Mouse (Mus musculus): ENCODE data around the gene Fut8. TPM values are rescaled to one million over a fixed set of nuclear protein-coding genes. Genes with fewer than 3 reads are reported as not detected.

Gene Fut8
- polyA plus RNA-seq, 1 experiment, result 11.8 TPM

DNA sequence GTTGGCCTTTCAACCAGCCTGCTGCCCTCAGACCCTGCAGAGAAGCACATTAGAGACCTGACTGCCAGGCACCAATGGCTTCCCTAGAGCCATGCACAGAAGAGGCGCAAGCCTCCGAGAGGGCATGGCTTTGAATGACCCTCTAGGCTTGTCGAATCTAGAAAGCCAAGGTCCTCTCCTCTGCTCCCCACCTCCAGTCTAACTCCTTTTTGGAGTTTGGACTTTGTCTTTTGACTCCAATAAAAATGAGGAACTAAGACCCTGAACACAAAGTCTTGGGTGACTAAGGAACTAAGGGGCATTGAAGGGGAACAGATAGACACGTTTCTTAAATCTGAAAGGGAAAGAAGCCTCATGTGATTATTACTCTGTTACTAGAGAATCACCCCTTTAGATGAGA, 39.7 kb upstream of the Fut8 start:
- H3ac ChIP-seq (ENCODE audit: control insufficient read depth, insufficient read length), result no peak overlapping the region
- no peaks in the 10 kb centered on the region for H3K36me3 ChIP-seq (ENCODE audit: control insufficient read depth, insufficient read depth)
- no peak overlapping the region for H3K4me2 ChIP-seq (ENCODE audit: low read depth)
- H3K4me3 ChIP-seq, result no peak overlapping the region
- no peaks in the 10 kb centered on the region for H3K27me3 ChIP-seq (ENCODE audit: control insufficient read depth, insufficient read depth, insufficient read length)
- H3K79me2 ChIP-seq (ENCODE audit: control insufficient read depth, insufficient read depth), result no peaks in the 10 kb centered on the region
- TF ChIP-seq E2F4 (IDR thresholded peaks at IDR 0.05; ENCODE audit: insufficient read depth) (no peak), MYOG (IDR thresholded peaks at IDR 0.05; ENCODE audit: control insufficient read depth in 1 of 3, insufficient read depth in 1 of 3, insufficient read length in 2 of 3, low read depth in 2 of 3) (no peak), SRF (IDR thresholded peaks at IDR 0.05; ENCODE audit: control insufficient read depth, insufficient read length, low read depth) (no peak), MAX (IDR thresholded peaks at IDR 0.05; ENCODE audit: low read depth) (no peak), POLR2A (IDR thresholded peaks at IDR 0.05; ENCODE audit: insufficient read length, low read depth) (no peak), USF1 (IDR thresholded peaks at IDR 0.05; ENCODE audit: low read depth) (no peak), TCF3 (IDR thresholded peaks at IDR 0.05; ENCODE audit: insufficient read length, low read depth) (no peak), POLR2AphosphoS2 (IDR thresholded peaks at IDR 0.05; ENCODE audit: insufficient read length, low read depth) (no peak)

DNA sequence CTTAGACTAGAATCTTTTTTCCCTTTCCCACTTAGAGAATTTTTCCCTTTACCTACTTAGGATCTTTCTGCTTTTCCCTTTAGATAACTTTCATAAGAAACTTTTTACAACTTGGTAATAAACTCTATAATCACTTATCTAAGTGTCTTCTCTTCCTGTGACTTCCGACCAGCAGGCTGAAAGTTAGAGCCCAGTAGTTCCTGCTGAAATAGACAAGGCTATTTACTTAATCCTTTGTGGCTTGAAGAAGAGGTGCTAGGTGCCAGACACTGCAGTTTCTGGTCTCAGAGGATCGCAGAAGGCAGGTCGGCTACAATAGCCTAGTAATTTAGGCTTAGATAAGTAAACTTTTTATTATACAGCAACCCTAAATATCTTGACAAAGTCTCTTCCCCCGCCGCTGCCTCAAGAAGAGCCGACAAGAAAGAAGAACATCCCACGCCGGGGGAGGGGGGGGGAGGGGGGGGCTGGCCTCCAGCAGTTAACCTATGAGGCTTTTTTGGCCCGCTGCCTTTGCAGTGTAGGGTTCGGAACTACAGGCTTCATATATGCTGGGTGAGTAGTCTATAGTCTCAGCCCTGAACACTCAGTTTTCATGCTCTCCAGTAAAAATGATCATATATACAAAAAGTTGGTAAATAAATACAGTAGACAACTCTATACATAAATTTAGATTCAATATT, 36.3 kb upstream of the Fut8 start:
- Histone ChIP-seq H3K4me2 (ENCODE audit: low read depth) (no peak overlapping the region), H3K79me2 (ENCODE audit: control insufficient read depth, insufficient read depth) (no peaks in the 10 kb centered on the region), H3K4me3 (no peak overlapping the region), H3K36me3 (ENCODE audit: control insufficient read depth, insufficient read depth) (no peaks in the 10 kb centered on the region), H3K27me3 (ENCODE audit: control insufficient read depth, insufficient read depth, insufficient read length) (no peaks in the 10 kb centered on the region), H3ac (ENCODE audit: control insufficient read depth, insufficient read length) (no peak overlapping the region)
- no peak for TF ChIP-seq CEBPB (IDR thresholded peaks at IDR 0.05; ENCODE audit: insufficient read depth, poor library complexity, severe bottlenecking)
- no peak for TF ChIP-seq MAX (IDR thresholded peaks at IDR 0.05; ENCODE audit: low read depth)
- TF ChIP-seq SRF (IDR thresholded peaks at IDR 0.05; ENCODE audit: control insufficient read depth, insufficient read length, low read depth), result no peak
- TF ChIP-seq MYOD1 (IDR thresholded peaks at IDR 0.05; ENCODE audit: control insufficient read depth in 1 of 3, insufficient read length in 2 of 3, low read depth in 2 of 3), result no peak
- TF ChIP-seq USF1 (IDR thresholded peaks at IDR 0.05; ENCODE audit: low read depth), result no peak
- TF ChIP-seq TCF3 (IDR thresholded peaks at IDR 0.05; ENCODE audit: insufficient read length, low read depth), result no peak
- no peak for TF ChIP-seq E2F4 (IDR thresholded peaks at IDR 0.05; ENCODE audit: insufficient read depth)
- no peak for TF ChIP-seq POLR2A (IDR thresholded peaks at IDR 0.05; ENCODE audit: insufficient read length, low read depth)
- no peak for TF ChIP-seq MYOG (IDR thresholded peaks at IDR 0.05; ENCODE audit: control insufficient read depth in 1 of 3, insufficient read depth in 1 of 3, insufficient read length in 2 of 3, low read depth in 2 of 3)

DNA sequence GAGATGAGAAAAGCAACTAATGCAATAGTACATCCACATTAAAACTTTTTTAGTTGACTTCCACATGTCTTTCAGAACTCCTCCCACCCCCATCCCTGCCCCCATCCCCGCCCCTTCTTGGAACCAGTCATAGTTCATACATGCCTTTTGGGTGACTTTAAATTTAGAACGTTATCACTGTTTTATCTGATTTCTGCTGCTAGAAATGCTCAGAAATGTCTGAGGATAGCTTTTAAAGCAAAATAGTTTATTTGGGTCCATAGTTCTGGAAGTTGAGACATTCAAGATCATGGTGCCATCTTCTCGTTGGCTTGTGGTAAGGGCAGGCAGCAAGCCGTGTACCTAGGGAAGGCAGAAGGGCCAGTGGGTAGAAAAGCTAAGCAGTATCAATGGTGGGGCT, 34.8 kb upstream of the Fut8 start:
- H3K79me2 ChIP-seq (ENCODE audit: control insufficient read depth, insufficient read depth), result no peaks in the 10 kb centered on the region
- H3K36me3 ChIP-seq (ENCODE audit: control insufficient read depth, insufficient read depth), result no peaks in the 10 kb centered on the region
- no peak overlapping the region for H3ac ChIP-seq (ENCODE audit: control insufficient read depth, insufficient read length)
- H3K4me3 ChIP-seq, result no peak overlapping the region
- TF ChIP-seq SRF (IDR thresholded peaks at IDR 0.05; ENCODE audit: control insufficient read depth, insufficient read length, low read depth) (no peak), E2F4 (IDR thresholded peaks at IDR 0.05; ENCODE audit: insufficient read depth) (no peak), CEBPB (IDR thresholded peaks at IDR 0.05; ENCODE audit: insufficient read depth, poor library complexity, severe bottlenecking) (no peak), POLR2A (IDR thresholded peaks at IDR 0.05; ENCODE audit: insufficient read length, low read depth) (no peak), TCF3 (IDR thresholded peaks at IDR 0.05; ENCODE audit: insufficient read length, low read depth) (no peak), USF1 (IDR thresholded peaks at IDR 0.05; ENCODE audit: low read depth) (no peak), REST (IDR thresholded peaks at IDR 0.05; ENCODE audit: insufficient read depth, insufficient read length) (no peak), MYOD1 (IDR thresholded peaks at IDR 0.05; ENCODE audit: control insufficient read depth in 1 of 3, insufficient read length in 2 of 3, low read depth in 2 of 3) (no peak), MYOG (IDR thresholded peaks at IDR 0.05; ENCODE audit: control insufficient read depth in 1 of 3, insufficient read depth in 1 of 3, insufficient read length in 2 of 3, low read depth in 2 of 3) (no peak), POLR2AphosphoS2 (IDR thresholded peaks at IDR 0.05; ENCODE audit: insufficient read length, low read depth) (no peak), MAX (IDR thresholded peaks at IDR 0.05; ENCODE audit: low read depth) (no peak), TCF12 (IDR thresholded peaks at IDR 0.05; ENCODE audit: insufficient read depth, poor library complexity, severe bottlenecking) (no peak)
- H3K4me2 ChIP-seq (ENCODE audit: low read depth), result no peak overlapping the region
- H3K27me3 ChIP-seq (ENCODE audit: control insufficient read depth, insufficient read depth, insufficient read length), result no peaks in the 10 kb centered on the region

DNA sequence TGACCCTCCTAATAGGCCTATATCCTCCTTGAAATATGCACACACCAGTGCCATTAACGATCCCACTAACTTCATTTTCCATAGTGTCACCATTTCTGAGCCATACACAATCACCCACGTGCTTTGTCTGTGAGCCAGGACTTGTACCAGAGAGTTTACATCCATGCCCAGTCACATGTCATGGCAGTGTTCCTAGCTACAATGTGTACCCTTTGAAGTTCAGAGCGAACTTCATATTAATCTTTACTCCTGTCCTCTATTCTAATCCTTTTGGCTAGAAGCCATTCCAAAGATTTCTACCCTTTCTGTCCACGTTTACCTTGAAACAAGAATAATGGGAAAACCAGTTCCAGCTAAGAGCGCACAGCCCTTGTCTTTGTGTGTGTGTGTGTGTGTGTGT, 31.1 kb upstream of the Fut8 start:
- H3K36me3 ChIP-seq (ENCODE audit: control insufficient read depth, insufficient read depth), result no peaks in the 10 kb centered on the region
- H3K79me2 ChIP-seq (ENCODE audit: control insufficient read depth, insufficient read depth), result no peaks in the 10 kb centered on the region
- H3K4me2 ChIP-seq (ENCODE audit: low read depth), result no peak overlapping the region
- H3ac ChIP-seq (ENCODE audit: control insufficient read depth, insufficient read length), result no peak overlapping the region
- H3K27me3 ChIP-seq (ENCODE audit: control insufficient read depth, insufficient read depth, insufficient read length), result no peaks in the 10 kb centered on the region
- no peak overlapping the region for H3K4me3 ChIP-seq
- TF ChIP-seq MYOD1 (IDR thresholded peaks at IDR 0.05; ENCODE audit: control insufficient read depth in 1 of 3, insufficient read length in 2 of 3, low read depth in 2 of 3), result no peak
- TF ChIP-seq TCF3 (IDR thresholded peaks at IDR 0.05; ENCODE audit: insufficient read length, low read depth), result no peak
- TF ChIP-seq POLR2A (IDR thresholded peaks at IDR 0.05; ENCODE audit: insufficient read length, low read depth), result no peak
- no peak for TF ChIP-seq POLR2AphosphoS2 (IDR thresholded peaks at IDR 0.05; ENCODE audit: insufficient read length, low read depth)
- no peak for TF ChIP-seq SRF (IDR thresholded peaks at IDR 0.05; ENCODE audit: control insufficient read depth, insufficient read length, low read depth)
- TF ChIP-seq TCF12 (IDR thresholded peaks at IDR 0.05; ENCODE audit: insufficient read depth, poor library complexity, severe bottlenecking), result no peak

DNA sequence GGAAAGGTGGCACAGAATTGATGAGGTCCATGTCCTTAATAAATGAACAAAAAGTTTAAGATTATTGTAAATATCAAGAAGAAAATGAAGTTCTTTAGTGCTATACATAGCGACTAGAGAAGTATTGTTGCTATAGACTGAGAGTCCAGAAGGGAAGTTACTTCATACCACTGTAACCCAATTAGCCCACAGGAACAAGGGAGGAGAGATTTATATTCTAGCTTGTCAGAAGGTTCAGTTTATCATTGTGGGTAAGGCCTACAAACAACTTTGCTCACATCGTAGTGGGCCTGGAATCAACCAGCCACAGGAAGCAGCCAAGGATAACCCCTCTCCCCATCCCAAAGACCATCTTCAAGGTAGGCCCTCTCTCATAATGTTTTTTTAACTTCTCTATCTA, 29.9 kb upstream of the Fut8 start:
- Histone ChIP-seq H3K36me3 (ENCODE audit: control insufficient read depth, insufficient read depth) (no peaks in the 10 kb centered on the region), H3ac (ENCODE audit: control insufficient read depth, insufficient read length) (no peak overlapping the region), H3K4me2 (ENCODE audit: low read depth) (no peak overlapping the region), H3K4me3 (no peak overlapping the region), H3K27me3 (ENCODE audit: control insufficient read depth, insufficient read depth, insufficient read length) (no peaks in the 10 kb centered on the region), H3K79me2 (ENCODE audit: control insufficient read depth, insufficient read depth) (no peaks in the 10 kb centered on the region)
- TF ChIP-seq POLR2AphosphoS2 (IDR thresholded peaks at IDR 0.05; ENCODE audit: insufficient read length, low read depth) (no peak), E2F4 (IDR thresholded peaks at IDR 0.05; ENCODE audit: insufficient read depth) (no peak), MYOD1 (IDR thresholded peaks at IDR 0.05; ENCODE audit: control insufficient read depth in 1 of 3, insufficient read length in 2 of 3, low read depth in 2 of 3) (no peak), CEBPB (IDR thresholded peaks at IDR 0.05; ENCODE audit: insufficient read depth, poor library complexity, severe bottlenecking) (no peak), USF1 (IDR thresholded peaks at IDR 0.05; ENCODE audit: low read depth) (no peak), TCF12 (IDR thresholded peaks at IDR 0.05; ENCODE audit: insufficient read depth, poor library complexity, severe bottlenecking) (no peak), POLR2A (IDR thresholded peaks at IDR 0.05; ENCODE audit: insufficient read length, low read depth) (no peak), REST (IDR thresholded peaks at IDR 0.05; ENCODE audit: insufficient read depth, insufficient read length) (no peak), SRF (IDR thresholded peaks at IDR 0.05; ENCODE audit: control insufficient read depth, insufficient read length, low read depth) (no peak), MYOG (IDR thresholded peaks at IDR 0.05; ENCODE audit: control insufficient read depth in 1 of 3, insufficient read depth in 1 of 3, insufficient read length in 2 of 3, low read depth in 2 of 3) (no peak), MAX (IDR thresholded peaks at IDR 0.05; ENCODE audit: low read depth) (no peak), TCF3 (IDR thresholded peaks at IDR 0.05; ENCODE audit: insufficient read length, low read depth) (no peak)

Measured in myocyte (in vitro differentiated cells).